Mouse (Mus musculus) CH12.LX (cell line): ENCODE measurements around the gene Tgfbr3. TPM values are rescaled to one million over a fixed set of nuclear protein-coding genes. Genes with fewer than 3 reads are reported as not detected.

ENCODE experiments used
- DNase-seq: peaks from one replicate; pipeline ENCODE4 v3.0.0-alpha.2; 2013; ENCODE audit errors: extremely low read depth
- H3K27ac ChIP-seq: 2 replicates; pipeline ENCODE4 v1.5.1; 2012; ENCODE audit warnings: low read depth, mild to moderate bottlenecking, control low read depth, moderate library complexity; ENCODE audit not compliant: insufficient read depth
- H3K27me3 ChIP-seq: replicated peaks from 2 replicates; pipeline ENCODE3; 2012; ENCODE audit warnings: inconsistent platforms
- H3K36me3 ChIP-seq, 2 experiments: replicated peaks in 1 of 2; 2 replicates each; pipeline versions ENCODE3 to v1.6.1; 2012; ENCODE audit warnings: inconsistent platforms in 1 of 2, low read length in 1 of 2, mild to moderate bottlenecking in 1 of 2, mixed read lengths in 1 of 2, moderate library complexity in 1 of 2; ENCODE audit not compliant: control insufficient read depth in 1 of 2, insufficient read depth in 1 of 2
- H3K4me1 ChIP-seq, 2 experiments: 2 replicates each; pipeline ENCODE4 v1.6.1; 2012; ENCODE audit warnings: inconsistent platforms in 1 of 2, moderate library complexity in 1 of 2; ENCODE audit not compliant: insufficient read depth in 2 of 2, control insufficient read depth in 1 of 2
- H3K4me2 ChIP-seq: 2 replicates; pipeline ENCODE4 v1.6.1; 2012; ENCODE audit warnings: low read depth, mild to moderate bottlenecking, control low read depth; ENCODE audit not compliant: poor library complexity, insufficient read depth, severe bottlenecking
- H3K4me3 ChIP-seq, 3 experiments: fragments of 150-350 bp in 1 of 3; sonication (generic) in 1 of 3; replicated peaks in 1 of 3; 2 replicates each; pipeline versions ENCODE3 to v1.5.1; 2011 to 2012; ENCODE audit warnings: low read depth in 2 of 3, low read length in 2 of 3, mild to moderate bottlenecking in 2 of 3, moderate library complexity in 2 of 3, control low read depth in 1 of 3, improper control_type of control experiment in 1 of 3, inconsistent platforms in 1 of 3, mixed read lengths in 1 of 3; ENCODE audit not compliant: poor library complexity in 1 of 3
- H3K79me2 ChIP-seq: replicated peaks from 2 replicates; pipeline ENCODE4 v1.6.1; 2012; ENCODE audit warnings: mild to moderate bottlenecking, moderate library complexity; ENCODE audit not compliant: control insufficient read depth, poor library complexity, insufficient read depth, severe bottlenecking; ENCODE audit errors: extremely low read depth
- H3K9ac ChIP-seq: 2 replicates; pipeline ENCODE4 v1.6.1; 2012; ENCODE audit warnings: low read depth, mild to moderate bottlenecking, control low read depth, moderate library complexity; ENCODE audit not compliant: insufficient read depth
- H3K9me3 ChIP-seq: replicated peaks from 2 replicates; pipeline ENCODE3; 2012; ENCODE audit warnings: low read length, inconsistent platforms, mixed read lengths
- BHLHE40 ChIP-seq: IDR thresholded peaks from 2 replicates; pipeline ENCODE4 v1.6.1; 2011; ENCODE audit warnings: mild to moderate bottlenecking, low read depth, low read length, improper control_type of control experiment
- CHD1 ChIP-seq: IDR thresholded peaks from 2 replicates; pipeline ENCODE4 v1.6.1; 2012; ENCODE audit warnings: low read depth, low read length, improper control_type of control experiment, inconsistent platforms
- CHD2 ChIP-seq: IDR thresholded peaks from 2 replicates; pipeline ENCODE4 v1.6.1; 2011; ENCODE audit warnings: low read length, improper control_type of control experiment
- CTCF ChIP-seq, 2 experiments: IDR thresholded peaks in 1 of 2; conservative IDR thresholded peaks in 1 of 2; 2 replicates each; pipeline ENCODE4 v1.5.1; 2011 to 2012; ENCODE audit warnings: low read depth in 2 of 2, low read length in 2 of 2, improper control_type of control experiment in 1 of 2, inconsistent platforms in 1 of 2, mild to moderate bottlenecking in 1 of 2, moderate library complexity in 1 of 2
- E2F4 ChIP-seq: IDR thresholded peaks from 2 replicates; pipeline ENCODE4 v1.6.1; 2011; ENCODE audit warnings: low read depth, low read length, improper control_type of control experiment; ENCODE audit not compliant: insufficient replicate concordance
- ELF1 ChIP-seq: IDR thresholded peaks from 2 replicates; pipeline ENCODE4 v1.6.1; 2014; ENCODE audit warnings: low read depth, mild to moderate bottlenecking, inconsistent platforms, low read length, improper control_type of control experiment
- EP300 ChIP-seq: IDR thresholded peaks from 2 replicates; pipeline ENCODE4 v1.6.1; 2011; ENCODE audit warnings: low read length, improper control_type of control experiment
- ETS1 ChIP-seq: conservative IDR thresholded peaks from 2 replicates; pipeline ENCODE4 v1.6.1; 2012; ENCODE audit warnings: low read depth, mild to moderate bottlenecking, inconsistent platforms, low read length, improper control_type of control experiment, moderate library complexity
- JUND ChIP-seq: conservative IDR thresholded peaks from 2 replicates; pipeline ENCODE4 v1.6.1; 2011; ENCODE audit warnings: low read depth, low read length, improper control_type of control experiment
- KAT2A ChIP-seq: IDR thresholded peaks from 2 replicates; pipeline ENCODE4 v1.6.1; 2012; ENCODE audit warnings: low read length, improper control_type of control experiment, inconsistent platforms; ENCODE audit not compliant: insufficient replicate concordance
- MAFK ChIP-seq: IDR thresholded peaks from 2 replicates; pipeline ENCODE4 v1.6.1; 2011; ENCODE audit warnings: low read length, improper control_type of control experiment; ENCODE audit not compliant: insufficient replicate concordance
- MAX ChIP-seq: IDR thresholded peaks from 2 replicates; pipeline ENCODE4 v1.6.1; 2011; ENCODE audit warnings: low read length, improper control_type of control experiment
- MAZ ChIP-seq: IDR thresholded peaks from 2 replicates; pipeline ENCODE4 v1.6.1; 2012; ENCODE audit warnings: low read depth, mild to moderate bottlenecking, inconsistent platforms, low read length, improper control_type of control experiment, moderate library complexity
- MEF2A ChIP-seq: IDR thresholded peaks from 2 replicates; pipeline ENCODE4 v1.6.1; 2014; ENCODE audit warnings: low read depth, mild to moderate bottlenecking, inconsistent platforms, low read length, improper control_type of control experiment, borderline replicate concordance
- MYC ChIP-seq: IDR thresholded peaks from 2 replicates; pipeline ENCODE4 v1.6.1; 2011; ENCODE audit warnings: low read depth, mild to moderate bottlenecking, improper control_type of control experiment, low read length
- NRF1 ChIP-seq: IDR thresholded peaks from 2 replicates; pipeline ENCODE4 v1.6.1; 2014; ENCODE audit warnings: low read depth, mild to moderate bottlenecking, inconsistent platforms, low read length, improper control_type of control experiment, moderate library complexity
- PAX5 ChIP-seq: IDR thresholded peaks from 2 replicates; pipeline ENCODE4 v1.6.1; 2012; ENCODE audit warnings: low read length, inconsistent platforms, mixed read lengths
- POLR2A ChIP-seq: IDR thresholded peaks from 2 replicates; pipeline ENCODE4 v1.6.1; 2011; ENCODE audit warnings: low read depth, mild to moderate bottlenecking, improper control_type of control experiment, low read length
- RCOR1 ChIP-seq: conservative IDR thresholded peaks from 2 replicates; pipeline ENCODE4 v1.6.1; 2012; ENCODE audit warnings: low read depth, mild to moderate bottlenecking, inconsistent platforms, low read length, improper control_type of control experiment
- SIN3A ChIP-seq: IDR thresholded peaks from 2 replicates; pipeline ENCODE4 v1.6.1; 2012; ENCODE audit warnings: low read length, improper control_type of control experiment, inconsistent platforms
- SMC3 ChIP-seq: IDR thresholded peaks from 2 replicates; pipeline ENCODE4 v1.6.1; 2011; ENCODE audit warnings: low read depth, low read length, improper control_type of control experiment
- TBP ChIP-seq: conservative IDR thresholded peaks from 2 replicates; pipeline ENCODE4 v1.6.1; 2011; ENCODE audit warnings: low read depth, low read length, improper control_type of control experiment
- TCF12 ChIP-seq: IDR thresholded peaks from 2 replicates; pipeline ENCODE4 v1.6.1; 2014; ENCODE audit warnings: low read depth, mild to moderate bottlenecking, inconsistent platforms, low read length, improper control_type of control experiment
- ZC3H11A ChIP-seq: IDR thresholded peaks from 2 replicates; pipeline ENCODE4 v1.6.1; 2012; ENCODE audit warnings: low read depth, mild to moderate bottlenecking, inconsistent platforms, low read length, improper control_type of control experiment
- ZKSCAN1 ChIP-seq: IDR thresholded peaks from 2 replicates; pipeline ENCODE4 v1.6.1; 2012; ENCODE audit warnings: low read depth, inconsistent platforms, low read length, improper control_type of control experiment, borderline replicate concordance
- dilution Hi-C: fragments of 300-500 bp; cut with MboI; formaldehyde crosslinking; loops from 2 replicates; pipeline ENCODE4 v1.14.3; 2020; ENCODE audit warnings: low sequenced_read_pairs; ENCODE audit not compliant: extremely low pct_unique_long_range_greater_than_20kb, extremely low pct_ligation_motif_present
- in situ Hi-C: fragments of 300-500 bp; cut with MboI; formaldehyde crosslinking; loops from 3 replicates; pipeline ENCODE4 v1.14.3; 2019; ENCODE audit warnings: low sequenced_read_pairs, low pct_ligation_motif_present, low pct_unique_long_range_greater_than_20kb, mixed read lengths
- polyA plus RNA-seq: library from polyadenylated mRNA; unstranded; fragments of >175 nt; gene quantifications from 2 replicates; pipeline ENCODE4 v1.2.1, GENCODE M21; 2012; ENCODE audit warnings: low read depth; ENCODE audit not compliant: insufficient read length
- total RNA-seq, 2 experiments: library from RNA; depleted of rRNA; stranded (reverse); fragments of 300-350 nt in 1 of 2; fragments of >200 nt in 1 of 2; gene quantifications; 2 replicates each; pipeline ENCODE4 v1.2.3; 2012 to 2014

Gene Tgfbr3
- total and polyA plus RNA-seq, 3 experiments: 0.13 to 0.46 (median 0.30) TPM

GRCm38 (mm10) chr5:107073536-107073935 lies 215.9 kb downstream of the Tgfbr3 start:
- dilution Hi-C loops (no loop called here), in situ Hi-C loops (no loop called here)
- no peak for DNase-seq
- H3K4me1 ChIP-seq: peaks cover 10 to 28% of the 10 kb centered on the region in 2 experiments
- no peak overlapping the region for H3K9ac ChIP-seq
- TF ChIP-seq SIN3A (no peak), BHLHE40 (no peak), MAFK (no peak), TBP (no peak), ZC3H11A (no peak), PAX5 (no peak), JUND (no peak), TCF12 (no peak), MEF2A (no peak)
- no peaks in the 10 kb centered on the region for H3K36me3 ChIP-seq
- no peaks in the 10 kb centered on the region for H3K79me2 ChIP-seq
- no peak overlapping the region for H3K4me2 ChIP-seq
- H3K4me3 ChIP-seq: no peak overlapping the region
- no peaks in the 10 kb centered on the region for H3K27me3 ChIP-seq
- H3K9me3 ChIP-seq: no peaks in the 10 kb centered on the region
- H3K27ac ChIP-seq: no peak overlapping the region

GRCm38 (mm10) chr5:107068146-107068545 lies 221.3 kb downstream of the Tgfbr3 start:
- Histone ChIP-seq H3K4me2 (no peak overlapping the region), H3K36me3 (no peaks in the 10 kb centered on the region), H3K27ac (no peak overlapping the region), H3K79me2 (no peaks in the 10 kb centered on the region), H3K4me1 (peaks cover 10 to 24% of the 10 kb centered on the region in 2 experiments), H3K9me3 (no peaks in the 10 kb centered on the region), H3K4me3 (no peak overlapping the region), H3K27me3 (no peaks in the 10 kb centered on the region), H3K9ac (no peak overlapping the region)
- dilution Hi-C loops (no loop called here), in situ Hi-C loops (no loop called here)
- TF ChIP-seq ZKSCAN1 (no peak), TBP (no peak), MYC (no peak), KAT2A (no peak), RCOR1 (no peak), CHD1 (no peak), TCF12 (no peak), MEF2A (no peak)
- no peak for DNase-seq

GRCm38 (mm10) chr5:107067531-107067930 lies 221.9 kb downstream of the Tgfbr3 start:
- H3K79me2 ChIP-seq: no peaks in the 10 kb centered on the region
- no peak for TF ChIP-seq CTCF (conservative IDR thresholded peaks at IDR 0.05 in 1 of 2, IDR thresholded peaks at IDR 0.05 in 1 of 2; ENCODE audit: low read depth in 2 of 2, low read length in 2 of 2)
- no peak for TF ChIP-seq ELF1
- TF ChIP-seq EP300: no peak
- TF ChIP-seq MAX: no peak
- no peak for TF ChIP-seq MAZ
- TF ChIP-seq SMC3: no peak
- no peak for TF ChIP-seq SIN3A
- TF ChIP-seq CHD2: no peak
- TF ChIP-seq ETS1: no peak
- TF ChIP-seq BHLHE40: no peak
- TF ChIP-seq POLR2A: no peak
- TF ChIP-seq E2F4: no peak
- TF ChIP-seq MEF2A: no peak
- no peak for TF ChIP-seq JUND
- no peak for TF ChIP-seq NRF1
- TF ChIP-seq TBP: no peak
- TF ChIP-seq, all 38 proteins: peak for 0
- in situ Hi-C loops: no loop called here
- Histone ChIP-seq H3K9ac (no peak overlapping the region), H3K4me2 (no peak overlapping the region), H3K4me3 (no peak overlapping the region), H3K36me3 (no peaks in the 10 kb centered on the region), H3K27ac (no peak overlapping the region), H3K27me3 (no peaks in the 10 kb centered on the region), H3K4me1 (peaks cover 10 to 20% of the 10 kb centered on the region in 2 experiments), H3K9me3 (no peaks in the 10 kb centered on the region)
- dilution Hi-C loops: no loop called here
- no peak for DNase-seq
